26 mouse cellular contexts compared by ENCODE assay signal in the genomic region with DNA sequence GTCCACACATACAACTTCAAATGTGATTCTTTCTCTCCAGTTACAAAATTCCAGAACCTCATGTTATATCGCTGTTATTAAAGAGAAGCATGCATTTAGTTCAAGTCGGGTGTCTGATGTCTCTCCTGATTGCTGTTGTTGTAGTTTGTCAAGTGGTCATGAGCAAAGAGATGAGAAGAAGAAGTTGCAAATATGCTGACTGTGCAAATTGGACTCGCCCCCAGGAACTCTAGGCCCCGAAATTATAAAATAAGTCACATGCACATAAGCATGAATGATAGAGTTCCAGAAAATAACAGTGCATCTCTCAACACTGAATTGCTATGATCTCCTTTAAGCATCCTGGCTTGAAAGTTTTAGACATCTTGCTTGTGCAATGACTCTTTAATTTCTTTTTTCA. TPM values are rescaled to one million over a fixed set of nuclear protein-coding genes. Genes with fewer than 3 reads are reported as not detected.
"Had no signal": no experiment of that assay in that cellular context is flagged by ENCODE, and none has a peak within 500 bp of the region (broad histone marks: within the 10 kb centered on the region; RNA-seq: fewer than 3 reads in every experiment).

No protein-coding gene starts in this region.

- H3K36me3 ChIP-seq: neural tube, embryonic 12.5 days; neural tube, embryonic 13.5 days; neural tube, embryonic 15.5 days; stomach, embryonic 15.5 days had no signal

- H3K9ac ChIP-seq: neural tube, embryonic 12.5 days; neural tube, embryonic 13.5 days; neural tube, embryonic 15.5 days; stomach, embryonic 15.5 days had no signal

- H3K9me3 ChIP-seq: neural tube, embryonic 12.5 days; neural tube, embryonic 13.5 days; neural tube, embryonic 15.5 days; stomach, embryonic 15.5 days had no signal

- H3K27ac ChIP-seq: neural tube, embryonic 12.5 days; neural tube, embryonic 13.5 days; neural tube, embryonic 15.5 days; stomach, embryonic 15.5 days; stomach, postnatal 0 days had no signal

- H3K27me3 ChIP-seq: neural tube, embryonic 12.5 days; neural tube, embryonic 13.5 days; neural tube, embryonic 15.5 days; stomach, embryonic 15.5 days had no signal

- DNase-seq: retina, postnatal 1 day; right cerebral cortex, adult 18-20 months; right cerebral cortex, postnatal 14 days; right cerebral cortex, postnatal 25 days; right cerebral cortex, postnatal 4 days; spleen, adult 18-20 months; thymus, adult 18-20 months; thymus, adult 2 months; thymus, postnatal 14 days; thymus, postnatal 25 days; thymus, postnatal 36 days; thymus, postnatal 4 days had no signal

- H3K4me2 ChIP-seq: neural tube, embryonic 12.5 days; neural tube, embryonic 13.5 days; neural tube, embryonic 15.5 days; stomach, embryonic 15.5 days had no signal

- H3K4me3 ChIP-seq: neural tube, embryonic 12.5 days; neural tube, embryonic 13.5 days; neural tube, embryonic 15.5 days; stomach, embryonic 15.5 days had no signal

- H3K4me1 ChIP-seq: neural tube, embryonic 12.5 days; neural tube, embryonic 13.5 days; neural tube, embryonic 15.5 days; stomach, embryonic 15.5 days had no signal

RNA-seq across cellular contexts. Expression of a gene that starts 53.3 kb away (rescaled TPM):
- total RNA-seq: neutrophil, adult 5-6 weeks had no signal
- polyA plus RNA-seq: neural tube, embryonic 11.5 days; neural tube, embryonic 12.5 days; neural tube, embryonic 13.5 days; neural tube, embryonic 14.5 days; neural tube, embryonic 15.5 days; small intestine, adult 2 months; spleen, adult 2 months; stomach, embryonic 14.5 days; stomach, embryonic 15.5 days; stomach, embryonic 16.5 days; stomach, postnatal 0 days; thymus, adult 2 months; thymus, postnatal 0 days; urinary bladder, adult 2 months had no signal
